Mouse (Mus musculus) testis, postnatal 10 days (tissue): ENCODE results near the gene Tiam1.
"Not testable (repeated sequence)": the region's sequence is repeated elsewhere in the genome, so short reads cannot be mapped to it uniquely, and the experiment has no call there.

Experiments used
- DNase-seq: peaks from one replicate; pipeline ENCODE4 v3.0.0; 2021; ENCODE audit warnings: low spot score

The Tiam1 gene

GRCm38 (mm10) chr16:90104714-90105459 lies 38.7 kb downstream of the Tiam1 start:
- no peak for DNase-seq

GRCm38 (mm10) chr16:90103726-90104125 lies 39.8 kb downstream of the Tiam1 start:
- DNase-seq = no peak

DNA sequence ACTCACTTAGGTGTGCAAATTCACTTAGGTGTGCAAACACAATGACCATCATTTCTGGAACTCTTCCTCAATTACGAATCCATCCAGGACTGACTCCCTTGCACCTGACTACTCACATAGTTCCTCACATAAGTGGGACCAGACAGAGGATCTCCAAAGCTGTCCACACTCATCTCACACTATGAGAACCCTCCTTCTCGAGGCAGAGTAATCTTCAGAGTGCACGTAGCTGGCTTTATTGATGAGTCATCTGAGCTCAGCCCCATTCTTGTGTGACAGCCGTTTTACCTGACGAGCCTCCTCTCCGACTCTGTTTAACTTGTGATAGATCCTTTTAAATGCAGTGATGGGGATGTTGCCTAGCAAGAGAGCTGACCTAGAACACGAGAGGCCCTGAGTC lies 41.0 kb downstream of the Tiam1 start:
- DNase-seq = no peak

DNA sequence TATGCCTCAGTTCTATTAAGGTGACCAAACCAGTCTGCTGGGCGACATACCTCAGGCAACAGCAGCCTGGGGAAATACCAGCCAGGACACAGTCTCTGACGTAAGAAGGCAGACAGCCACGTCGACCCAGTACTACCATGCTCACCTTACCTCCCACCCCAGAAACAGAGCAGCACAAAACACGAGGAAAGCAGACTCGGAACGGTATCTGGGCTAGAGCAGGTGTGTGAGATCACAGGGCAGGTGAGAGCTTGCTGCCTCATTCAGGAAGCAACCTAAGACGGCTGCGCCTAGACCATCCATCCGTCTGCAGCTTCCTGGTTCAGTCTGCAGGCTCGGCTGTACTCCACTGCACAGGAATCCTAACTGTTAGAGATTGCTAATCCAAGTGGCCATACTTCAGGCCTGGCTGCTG lies 45.4 kb downstream of the Tiam1 start:
- DNase-seq = no peak

- no peak for DNase-seq
These were observed 45.8 kb downstream of the Tiam1 start for GRCm38 (mm10) chr16:90097769-90098168.

- no peak for DNase-seq
These were observed 47.6 kb downstream of the Tiam1 start for GRCm38 (mm10) chr16:90096011-90096410.

DNA sequence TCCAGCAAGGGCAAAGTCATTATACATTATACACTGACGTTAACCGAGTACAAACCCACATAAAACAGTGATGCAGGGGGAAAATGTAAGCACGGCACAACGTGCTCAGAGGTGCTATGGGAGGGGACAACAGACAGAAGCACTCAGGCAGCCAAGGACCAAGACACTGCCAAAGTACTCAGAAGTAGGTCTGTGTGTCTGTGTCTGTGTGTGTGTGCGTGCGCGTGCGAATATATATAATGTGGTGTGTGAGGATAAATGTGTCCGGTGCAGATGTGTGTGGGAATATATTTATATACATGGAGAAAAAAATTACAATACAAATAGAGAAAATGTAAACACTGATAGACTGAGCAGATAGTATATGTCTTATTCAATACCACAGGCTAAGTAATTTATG lies 50.6 kb downstream of the Tiam1 start:
- no peak for DNase-seq

GRCm38 (mm10) chr16:90091906-90092305 lies 51.7 kb downstream of the Tiam1 start:
- no peak for DNase-seq

GRCm38 (mm10) chr16:90091112-90091720 lies 52.4 kb downstream of the Tiam1 start:
- no peak for DNase-seq

DNA sequence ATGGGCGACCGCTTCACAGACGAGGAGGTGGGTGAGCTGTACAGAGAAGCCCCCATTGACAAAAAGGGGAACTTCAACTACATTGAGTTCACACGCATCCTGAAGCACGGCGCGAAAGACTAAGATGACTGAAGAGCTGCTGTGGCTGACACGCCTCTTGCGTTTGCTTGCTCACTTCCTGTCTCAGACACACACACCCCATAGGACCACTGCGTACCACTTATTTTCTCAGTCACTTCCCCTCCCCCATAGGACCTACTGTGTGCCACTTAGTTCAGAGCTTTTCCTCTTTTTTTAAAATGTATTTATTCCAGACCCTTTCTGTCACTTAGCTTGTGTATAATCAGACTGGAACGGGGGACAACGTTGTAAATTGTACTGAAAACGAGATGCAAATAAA lies 53.2 kb downstream of the Tiam1 start:
- no peak for DNase-seq

- DNase-seq = no peak
These were observed 56.3 kb downstream of the Tiam1 start for GRCm38 (mm10) chr16:90087256-90087655.

GRCm38 (mm10) chr16:90086111-90086510 lies 57.5 kb downstream of the Tiam1 start:
- DNase-seq = no peak

DNA sequence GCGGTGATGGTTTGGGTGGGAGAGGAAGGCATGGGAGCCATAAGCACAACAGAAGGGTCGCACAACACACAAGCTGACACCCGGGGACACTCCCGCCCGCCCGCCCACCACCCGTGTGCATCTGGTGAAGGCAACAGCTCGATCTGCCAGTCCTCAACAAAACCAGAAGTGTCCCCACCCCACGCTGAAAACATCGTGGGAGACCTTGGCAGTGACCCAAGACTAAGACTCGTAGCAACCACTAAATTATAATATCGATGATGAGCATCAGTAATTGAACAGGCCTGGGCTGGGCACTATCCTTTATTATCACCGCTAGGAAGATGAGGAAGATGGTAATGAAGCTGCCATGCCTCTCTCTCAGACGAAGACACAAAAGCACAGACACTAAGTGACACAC lies 58.0 kb downstream of the Tiam1 start:
- DNase-seq = no peak

GRCm38 (mm10) chr16:90081125-90081524 lies 62.4 kb downstream of the Tiam1 start:
- DNase-seq = no peak

- DNase-seq = no peak
These were observed 64.7 kb downstream of the Tiam1 start for GRCm38 (mm10) chr16:90078806-90079381.

GRCm38 (mm10) chr16:90073510-90073909 lies 70.1 kb downstream of the Tiam1 start:
- DNase-seq = no peak

- no peak for DNase-seq
These were observed 70.9 kb downstream of the Tiam1 start for GRCm38 (mm10) chr16:90072651-90073050.

DNA sequence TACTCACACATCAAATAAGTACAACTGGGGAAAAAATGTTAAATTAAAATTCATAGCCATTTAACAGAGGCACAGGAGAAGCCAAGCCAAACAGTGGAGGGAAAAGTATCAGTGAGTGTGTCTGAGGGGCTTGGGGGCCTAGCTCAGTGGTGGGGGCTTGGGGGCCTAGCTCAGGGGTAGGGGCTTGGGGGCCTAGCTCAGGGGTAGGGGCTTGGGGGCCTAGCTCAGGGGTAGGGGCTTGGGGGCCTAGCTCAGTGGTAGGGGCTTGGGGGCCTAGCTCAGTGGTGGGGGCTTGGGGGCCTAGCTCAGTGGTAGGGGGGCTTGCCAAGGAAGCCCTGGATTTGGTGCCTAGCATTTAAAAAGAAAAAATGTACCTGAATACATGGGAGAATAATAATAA lies 72.4 kb downstream of the Tiam1 start:
- not testable (repeated sequence) for DNase-seq

GRCm38 (mm10) chr16:90070104-90070503 lies 73.5 kb downstream of the Tiam1 start:
- DNase-seq = no peak

- no peak for DNase-seq
These were observed 74.4 kb downstream of the Tiam1 start for GRCm38 (mm10) chr16:90069197-90069596.

- DNase-seq = no peak
These were observed 90.6 kb downstream of the Tiam1 start for GRCm38 (mm10) chr16:90052905-90053519.

DNA sequence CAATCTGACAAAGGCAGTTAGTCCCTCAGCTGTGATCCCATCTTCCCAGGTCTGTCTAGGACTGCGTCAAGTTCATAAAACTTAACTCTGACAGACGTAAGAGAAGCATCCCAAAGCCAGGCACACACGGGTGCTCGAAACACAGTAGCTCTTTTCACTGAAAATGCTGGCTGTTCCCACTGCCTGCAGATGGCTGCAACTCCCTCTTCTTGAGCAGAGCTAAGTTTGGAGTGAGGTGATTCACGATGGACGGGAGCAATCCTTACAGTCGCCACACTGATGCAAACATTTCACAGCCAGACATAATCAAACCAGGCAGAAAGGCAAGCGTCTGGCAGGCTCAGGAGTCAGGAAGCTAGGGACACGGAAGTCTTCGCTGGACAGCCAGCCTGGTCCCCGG lies 91.2 kb downstream of the Tiam1 start:
- no peak for DNase-seq

DNA sequence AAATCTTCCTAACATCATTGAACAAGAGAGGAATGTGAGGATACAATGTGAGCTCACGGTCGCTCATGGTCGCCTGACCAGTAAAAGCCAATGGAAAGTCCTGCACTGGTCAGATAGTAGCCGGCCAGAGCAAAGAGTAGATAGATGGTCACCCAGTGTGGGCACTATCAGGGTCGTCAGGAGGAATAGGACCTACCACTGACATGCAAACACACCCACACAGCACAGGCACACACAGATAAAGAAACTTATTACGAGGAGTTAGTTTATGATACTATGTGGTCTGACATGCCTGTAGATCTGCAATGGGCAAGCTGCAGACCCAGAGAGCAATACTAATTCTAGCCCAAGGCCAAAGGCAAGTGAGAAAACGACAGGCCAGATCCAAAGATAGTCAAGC lies 92.5 kb downstream of the Tiam1 start:
- no peak for DNase-seq
